Comparison of ENCODE assay signal across 7 mouse cellular contexts in genomic region chr5:37752027-37752967, GRCm38 (mm10). TPM values are rescaled to one million over a fixed set of nuclear protein-coding genes. Genes with fewer than 3 reads are reported as not detected.
DNase-seq lines count a peak whose midpoint lies in the region; ATAC-seq and TF ChIP-seq lines count a peak whose summit lies in the region.

No protein-coding gene starts in this region.

- TF ChIP-seq POLR2A in cortical plate, adult 2 months (IDR thresholded peaks at IDR 0.05; ENCODE audit: extremely low read depth, insufficient read depth, low read length): no peak
- no peak for TF ChIP-seq POLR2A in testis, adult 2 months (IDR thresholded peaks at IDR 0.05; ENCODE audit: control insufficient read depth, low read depth, low read length)

- H3K27ac ChIP-seq in cortical plate, adult 2 months (ENCODE audit: insufficient read depth, low read length): no peak overlapping the region
- no peak overlapping the region for H3K27ac ChIP-seq in intestine, embryonic 16.5 days (ENCODE audit: low read length)
- H3K27ac ChIP-seq in midbrain, embryonic 15.5 days: no peak overlapping the region
- H3K27ac ChIP-seq in testis, adult 2 months (ENCODE audit: control insufficient read depth, insufficient read depth, low read depth, low read length): no peak overlapping the region

- H3K4me2 ChIP-seq in intestine, embryonic 16.5 days (ENCODE audit: low read depth, low read length): no peak overlapping the region
- H3K4me2 ChIP-seq in midbrain, embryonic 15.5 days: no peak overlapping the region

- no peaks in the 10 kb centered on the region for H3K36me3 ChIP-seq in intestine, embryonic 16.5 days (ENCODE audit: control insufficient read depth, insufficient read depth, low read length)
- no peaks in the 10 kb centered on the region for H3K36me3 ChIP-seq in midbrain, embryonic 15.5 days (replicated peaks)
- H3K36me3 ChIP-seq in testis, adult 2 months (ENCODE audit: control insufficient read depth, insufficient read depth, low read length): no peaks in the 10 kb centered on the region

- H3K4me1 ChIP-seq in cortical plate, adult 2 months (ENCODE audit: control insufficient read depth, insufficient read depth, low read length): no peaks in the 10 kb centered on the region
- H3K4me1 ChIP-seq in intestine, embryonic 16.5 days (ENCODE audit: control insufficient read depth, insufficient read depth, low read length): no peaks in the 10 kb centered on the region
- H3K4me1 ChIP-seq in midbrain, embryonic 15.5 days: no peaks in the 10 kb centered on the region
- H3K4me1 ChIP-seq in testis, adult 2 months (ENCODE audit: control insufficient read depth, insufficient read depth, low read length): no peaks in the 10 kb centered on the region

- H3K4me3 ChIP-seq in cortical plate, adult 2 months (ENCODE audit: insufficient read depth, low read length): no peak overlapping the region
- no peak overlapping the region for H3K4me3 ChIP-seq in intestine, embryonic 16.5 days (ENCODE audit: low read length)
- no peak overlapping the region for H3K4me3 ChIP-seq in midbrain, embryonic 15.5 days
- H3K4me3 ChIP-seq in testis, adult 2 months (ENCODE audit: control insufficient read depth, low read depth, low read length): no peak overlapping the region

- peak; percentile 96 for TF ChIP-seq CTCF in cortical plate, adult 2 months (IDR thresholded peaks at IDR 0.05; ENCODE audit: extremely low read depth, insufficient read depth, low read length)
- TF ChIP-seq CTCF in testis, adult 2 months (IDR thresholded peaks at IDR 0.05; ENCODE audit: control insufficient read depth, insufficient read depth, insufficient replicate concordance, low read depth, low read length): peak; percentile 44; the same call in 1 of the 2 replicates

- H3K27me3 ChIP-seq in intestine, embryonic 16.5 days (replicated peaks; ENCODE audit: control insufficient read depth, insufficient read depth, low read length): no peaks in the 10 kb centered on the region
- 0 out of 2 replicates have a peak, but pooled peaks cover 4% of the 10 kb centered on the region for H3K27me3 ChIP-seq in midbrain, embryonic 15.5 days (replicated peaks)
- H3K27me3 ChIP-seq in testis, adult 2 months (ENCODE audit: control insufficient read depth, insufficient read depth, low read length): no peaks in the 10 kb centered on the region

- H3K9me3 ChIP-seq in intestine, embryonic 16.5 days (ENCODE audit: control insufficient read depth, low read length): no peaks in the 10 kb centered on the region
- no peaks in the 10 kb centered on the region for H3K9me3 ChIP-seq in midbrain, embryonic 15.5 days

- H3K9ac ChIP-seq in intestine, embryonic 16.5 days (ENCODE audit: low read depth, low read length): no peak overlapping the region
- H3K9ac ChIP-seq in midbrain, embryonic 15.5 days: no peak overlapping the region

- WGBS in intestine, embryonic 16.5 days: 61% methylated on average over 8 of the region's 8 CpGs
- WGBS in midbrain, embryonic 15.5 days: 62% methylated on average over 8 of the region's 8 CpGs

- peak; percentile 68 for ATAC-seq in intestine, embryonic 16.5 days
- ATAC-seq in midbrain, embryonic 15.5 days (replicated peaks): peak; percentile 93

- intact Hi-C loops in left cerebral cortex, postnatal 10 days (cut with DNase I): loop anchor here (1.0 kb wide), 1 partner anchor 454 kb away; no protein-coding TSS in a partner anchor

- DNase-seq in adrenal gland, postnatal 10 days: peak; percentile 82
- peak; percentile 70 for DNase-seq in gastrocnemius, postnatal 10 days
- peak; percentile 74 to 81 for DNase-seq in left cerebral cortex, postnatal 10 days (ENCODE audit: extremely low spot score in 1 of 2, low spot score in 2 of 2)

RNA-seq across cellular contexts. Expression of gene Cytl1, which starts 17.0 kb away (rescaled TPM):
- 1 to 10 TPM; 1.2 to 3.3 TPM for total RNA-seq in adrenal gland, postnatal 10 days (2021)
- 1.2 and 2.1 TPM in 2 replicates for polyA plus RNA-seq in cortical plate, adult 2 months (2012; rRNA removed)
- total RNA-seq in gastrocnemius, postnatal 10 days (2021): under 1 TPM; 0.92 to 0.93 TPM
- polyA plus RNA-seq in intestine, embryonic 16.5 days (2015; fragmentation: Nextera tagmentation; extraction: Ambion mirVana): 0.59 and 0.60 TPM in 2 replicates
- under 1 TPM in 1 of 2 experiments, not detected in 1; 0.36 TPM for total RNA-seq in left cerebral cortex, postnatal 10 days (2021)
- 0.24 and 0.27 TPM in 2 replicates for polyA plus RNA-seq in midbrain, embryonic 15.5 days (2015; fragmentation: Nextera tagmentation; extraction: Ambion mirVana)
- polyA plus RNA-seq in testis, adult 2 months (2012; rRNA removed): 19.5 and 21.6 TPM in 2 replicates

RNA-seq across cellular contexts. Expression of gene Stk32b, which starts 35.3 kb away (rescaled TPM):
- 1 to 10 TPM in 1 of 2 experiments, under 1 TPM in 1; 0.54 to 1.2 TPM for total RNA-seq in adrenal gland, postnatal 10 days (2021)
- polyA plus RNA-seq in cortical plate, adult 2 months (2012; rRNA removed): 0.88 and 1.0 TPM in 2 replicates
- total RNA-seq in gastrocnemius, postnatal 10 days (2021): under 1 TPM; 0.14 to 0.16 TPM
- 0.24 and 0.37 TPM in 2 replicates for polyA plus RNA-seq in intestine, embryonic 16.5 days (2015; fragmentation: Nextera tagmentation; extraction: Ambion mirVana)
- total RNA-seq in left cerebral cortex, postnatal 10 days (2021): 1 to 10 TPM; 8.7 to 9.0 TPM
- 29.1 and 31.7 TPM in 2 replicates for polyA plus RNA-seq in midbrain, embryonic 15.5 days (2015; fragmentation: Nextera tagmentation; extraction: Ambion mirVana)
- polyA plus RNA-seq in testis, adult 2 months (2012; rRNA removed): 2.9 and 3.2 TPM in 2 replicates
